Mouse (Mus musculus) heart, postnatal 0 days (tissue): ENCODE measurements around the gene Arhgap32.

Experiments used
- CTCF ChIP-seq: IDR thresholded peaks from 2 replicates; pipeline ENCODE4 v1.5.1; 2016; ENCODE audit warnings: antibody characterized with exemption, control low read depth, low read depth
- EP300 ChIP-seq: IDR thresholded peaks from 2 replicates; pipeline ENCODE4 v1.6.1; 2016; ENCODE audit warnings: antibody characterized with exemption, low read depth

DNA sequence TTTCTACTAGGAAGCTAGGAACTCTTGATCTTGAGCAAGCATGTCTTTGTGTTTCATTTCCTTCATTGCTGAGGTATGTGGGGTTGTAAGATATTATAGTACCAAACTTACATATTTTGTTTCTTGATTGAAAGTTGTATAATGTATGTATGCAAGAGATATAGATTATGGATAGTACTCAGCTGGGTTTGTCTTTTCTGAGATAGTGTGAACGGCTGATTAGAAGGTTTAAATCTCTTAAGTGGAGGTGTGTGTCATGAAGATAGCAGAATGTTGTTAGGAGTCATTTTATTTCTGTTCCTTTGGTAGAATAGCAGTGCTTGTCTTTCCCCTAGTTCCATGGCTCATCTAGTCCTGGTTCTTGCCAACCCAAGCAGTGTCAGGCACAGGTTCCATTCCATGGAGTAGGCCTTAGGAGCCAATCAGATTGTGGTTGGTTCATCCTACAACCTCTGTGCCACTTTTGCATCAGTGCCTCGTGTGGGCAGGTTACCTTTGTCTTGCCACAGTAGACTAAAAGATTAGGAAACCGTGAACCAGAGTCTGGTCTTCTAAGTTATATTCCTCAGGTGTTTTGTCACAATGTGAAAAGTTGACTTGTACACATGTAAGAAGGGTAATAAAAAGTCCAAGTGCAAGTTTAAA lies 38.9 kb downstream of the Arhgap32 start:
- no peak for TF ChIP-seq EP300
- no peak for TF ChIP-seq CTCF
